Comparison of ENCODE assay signal across 8 mouse cellular contexts in genomic region chr11:88689831-88690459, GRCm38 (mm10). TPM values are rescaled to one million over a fixed set of nuclear protein-coding genes. Genes with fewer than 3 reads are reported as not detected.
A peak's percentile ranks its signal among the peaks of the same experiment; 100 is the strongest.
DNase-seq lines count a peak whose midpoint lies in the region; ATAC-seq and TF ChIP-seq lines count a peak whose summit lies in the region.

No protein-coding gene starts in this region.

- no peak overlapping the region for H3K4me2 ChIP-seq in lung, embryonic 15.5 days
- 0 out of 2 replicates have a peak overlapping the region, but pooled peaks have one; percentile 5 for H3K4me2 ChIP-seq in embryonic facial prominence, embryonic 12.5 days (replicated peaks)
- no peak overlapping the region for H3K4me2 ChIP-seq in kidney, postnatal 0 days (ENCODE audit: low read length)

- no peak for ATAC-seq in lung, embryonic 15.5 days (ENCODE audit: borderline replicate concordance, extremely low read depth, low FRiP score, low TSS enrichment)
- ATAC-seq in embryonic facial prominence, embryonic 12.5 days (ENCODE audit: insufficient number of reproducible peaks, insufficient read depth, low FRiP score, low TSS enrichment): no peak
- ATAC-seq in kidney, postnatal 0 days (replicated peaks; ENCODE audit: low FRiP score, low read depth): peak; percentile 27; the same call in 1 of the 2 replicates
- ATAC-seq in megakaryocyte, adult 5-6 weeks (ENCODE audit: poor library complexity, severe bottlenecking): no peak

- peak overlapping the region; percentile 62 for H3K27ac ChIP-seq in lung, embryonic 15.5 days
- H3K27ac ChIP-seq in embryonic facial prominence, embryonic 12.5 days: peak overlapping the region; percentile 63
- H3K27ac ChIP-seq in kidney, postnatal 0 days: peak overlapping the region; percentile 75

- WGBS in lung, embryonic 15.5 days: 33% methylated on average over 14 of the region's 14 CpGs
- 12% methylated on average over 14 of the region's 14 CpGs for WGBS in embryonic facial prominence, embryonic 12.5 days
- 22% methylated on average over 14 of the region's 14 CpGs for WGBS in kidney, postnatal 0 days

- no peak for DNase-seq in lung, postnatal 4 days
- no peak for DNase-seq in kidney, postnatal 0 days (ENCODE audit: low spot score)
- DNase-seq in retina, postnatal 1 day: peak; percentile 36
- DNase-seq in layer of hippocampus, postnatal 14 days (ENCODE audit: low spot score in 2 of 2): no peak
- DNase-seq in urinary bladder, adult 2 months (ENCODE audit: low spot score): no peak

- no peak for TF ChIP-seq CTCF in kidney, postnatal 0 days (IDR thresholded peaks at IDR 0.05; ENCODE audit: low read depth)

- no peaks in the 10 kb centered on the region for H3K36me3 ChIP-seq in lung, embryonic 15.5 days
- H3K36me3 ChIP-seq in embryonic facial prominence, embryonic 12.5 days: peaks cover 29% of the 10 kb centered on the region
- no peaks in the 10 kb centered on the region for H3K36me3 ChIP-seq in kidney, postnatal 0 days (ENCODE audit: insufficient read depth, low read length)

- H3K9me3 ChIP-seq in lung, embryonic 15.5 days: no peaks in the 10 kb centered on the region
- H3K9me3 ChIP-seq in embryonic facial prominence, embryonic 12.5 days: no peaks in the 10 kb centered on the region
- H3K9me3 ChIP-seq in kidney, postnatal 0 days (replicated peaks; ENCODE audit: low read length): no peaks in the 10 kb centered on the region

- H3K27me3 ChIP-seq in lung, embryonic 15.5 days: no peaks in the 10 kb centered on the region
- H3K27me3 ChIP-seq in embryonic facial prominence, embryonic 12.5 days: no peaks in the 10 kb centered on the region
- no peaks in the 10 kb centered on the region for H3K27me3 ChIP-seq in kidney, postnatal 0 days (ENCODE audit: insufficient read depth, low read length)

- no peak overlapping the region for H3K9ac ChIP-seq in lung, embryonic 15.5 days
- no peak overlapping the region; the same call in 1 of the 2 replicates for H3K9ac ChIP-seq in embryonic facial prominence, embryonic 12.5 days
- H3K9ac ChIP-seq in kidney, postnatal 0 days (ENCODE audit: low read depth, low read length): peak overlapping the region; percentile 24; the same call in 1 of the 2 replicates

- H3K4me1 ChIP-seq in lung, embryonic 15.5 days: peaks cover 82% of the 10 kb centered on the region
- peaks cover 64% of the 10 kb centered on the region for H3K4me1 ChIP-seq in embryonic facial prominence, embryonic 12.5 days
- H3K4me1 ChIP-seq in kidney, postnatal 0 days (replicated peaks; ENCODE audit: insufficient read depth, low read length): peaks cover 79% of the 10 kb centered on the region

- H3K4me3 ChIP-seq in lung, embryonic 15.5 days: no peak overlapping the region
- H3K4me3 ChIP-seq in embryonic facial prominence, embryonic 12.5 days: no peak overlapping the region
- H3K4me3 ChIP-seq in kidney, postnatal 0 days (replicated peaks; ENCODE audit: low read depth, low read length): no peak overlapping the region

RNA-seq across cellular contexts. Expression of gene Msi2, which starts 28.4 kb away (rescaled TPM):
- 12.0 and 13.8 TPM in 2 replicates for polyA plus RNA-seq in lung, embryonic 15.5 days (2015; fragmentation: Nextera tagmentation; extraction: Ambion mirVana)
- 22.0 and 25.8 TPM in 2 replicates for polyA plus RNA-seq in embryonic facial prominence, embryonic 12.5 days (2016; fragmentation: Nextera tagmentation; extraction: Ambion mirVana)
- polyA plus RNA-seq in kidney, postnatal 0 days (2015; fragmentation: Nextera tagmentation; extraction: Ambion mirVana): 24.5 and 28.2 TPM in 2 replicates
- total RNA-seq in layer of hippocampus, postnatal 14 days (2021): 100 to 1,000 TPM; 116 to 121 TPM
- total RNA-seq in megakaryocyte, adult 5-6 weeks (2015): 5.3 and 5.7 TPM in 2 replicates
- 7.8 and 14.4 TPM in 2 replicates for total RNA-seq in megakaryocyte, adult 5-6 weeks (2017)
- polyA plus RNA-seq in urinary bladder, adult 2 months (2012; rRNA removed): 44.7 and 47.1 TPM in 2 replicates
